Mouse (Mus musculus) C2C12 (cell line): ENCODE data around the gene Hoxc4.

ENCODE experiments used
- CEBPB ChIP-seq: IDR thresholded peaks from one replicate; pipeline ENCODE4 v1.6.1; 2011; ENCODE audit warnings: low read depth, mild to moderate bottlenecking, control low read depth, moderate library complexity
- CTCF ChIP-seq: IDR thresholded peaks from one replicate; pipeline ENCODE4 v1.5.1; 2011; ENCODE audit not compliant: control insufficient read depth, insufficient read depth, insufficient read length
- FOSL1 ChIP-seq: IDR thresholded peaks from one replicate; pipeline ENCODE4 v1.8.0; 2011; ENCODE audit warnings: mild to moderate bottlenecking, low read length; ENCODE audit not compliant: poor library complexity, insufficient read depth, severe bottlenecking
- MYOG ChIP-seq: IDR thresholded peaks from one replicate; pipeline ENCODE4 v1.6.1; 2011; ENCODE audit not compliant: control insufficient read depth, insufficient read length; ENCODE audit errors: extremely low read depth

DNA sequence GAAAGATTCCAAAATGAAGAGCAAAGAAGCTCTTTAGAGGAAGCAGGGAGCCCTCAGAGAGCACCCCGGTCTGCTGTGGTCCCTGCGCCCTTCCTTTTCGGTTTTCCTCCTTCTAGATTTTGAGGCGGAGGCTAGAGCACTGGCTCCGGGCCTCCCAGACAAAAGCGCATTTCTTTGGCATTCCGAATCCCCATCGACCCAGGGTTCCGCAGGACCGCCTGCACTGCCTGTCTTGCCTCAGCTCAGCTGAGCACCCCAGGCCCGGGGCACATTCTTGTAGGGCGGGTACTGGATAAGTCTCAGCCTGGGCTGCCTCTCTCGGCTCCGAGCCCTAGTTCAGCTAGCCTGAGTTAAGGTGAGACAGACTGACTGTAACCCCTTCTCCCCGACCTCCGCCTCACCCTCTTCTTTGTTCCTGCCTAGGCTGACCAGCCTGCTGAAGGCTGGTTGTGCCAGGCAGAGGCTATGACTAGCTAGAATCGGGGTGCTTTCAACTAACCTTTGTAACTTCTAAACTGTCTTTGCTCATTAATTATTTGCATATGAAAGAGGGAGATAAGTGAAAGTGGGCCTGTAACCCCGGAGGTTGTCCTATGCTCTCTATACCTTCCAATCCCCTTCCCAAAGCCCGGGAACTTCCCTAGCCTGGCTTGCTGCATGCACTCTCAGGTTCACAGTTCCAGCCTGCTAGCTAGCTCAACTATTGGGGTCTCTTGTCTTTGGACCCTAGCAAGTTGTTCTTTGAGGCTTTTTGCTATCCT is 3.1 kb upstream of the Hoxc4 start:
- TF ChIP-seq MYOG (no peak), CTCF (no peak), CEBPB (no peak), FOSL1 (no peak)
